Mouse (Mus musculus) MEL (cell line): Measurements from ENCODE around the gene Spata32. TPM values are rescaled to one million over a fixed set of nuclear protein-coding genes. Genes with fewer than 3 reads are reported as not detected.

Source experiments
- DNase-seq: peaks from one replicate; pipeline ENCODE4 v3.0.0; 2011; ENCODE audit warnings: low read depth, low spot score
- H3K27ac ChIP-seq: 2 replicates; pipeline ENCODE4 v1.5.1; 2012; ENCODE audit warnings: low read depth, mild to moderate bottlenecking, control low read depth, low read length, moderate library complexity; ENCODE audit not compliant: control insufficient read depth
- H3K27me3 ChIP-seq, 2 experiments: fragments of 150-350 bp in 1 of 2; sonication (generic) in 1 of 2; 2 replicates each; pipeline ENCODE4 v1.6.1; 2012; ENCODE audit warnings: low read length in 2 of 2, mild to moderate bottlenecking in 2 of 2, improper control_type of control experiment in 1 of 2, moderate library complexity in 1 of 2; ENCODE audit not compliant: insufficient read depth in 2 of 2, control insufficient read depth in 1 of 2
- H3K36me3 ChIP-seq, 2 experiments: 2 replicates each; pipeline ENCODE4 v1.6.1; 2012 to 2014; ENCODE audit warnings: low read length in 2 of 2, improper control_type of control experiment in 1 of 2, inconsistent platforms in 1 of 2, mild to moderate bottlenecking in 1 of 2; ENCODE audit not compliant: insufficient read depth in 2 of 2, control insufficient read depth in 1 of 2
- H3K4me1 ChIP-seq, 2 experiments: fragments of 150-350 bp in 1 of 2; sonication (generic) in 1 of 2; 2 replicates each; pipeline ENCODE4 v1.6.1; 2012; ENCODE audit warnings: low read length in 2 of 2, improper control_type of control experiment in 1 of 2, mild to moderate bottlenecking in 1 of 2; ENCODE audit not compliant: insufficient read depth in 2 of 2, control insufficient read depth in 1 of 2
- H3K4me3 ChIP-seq, 2 experiments: fragments of 150-350 bp in 1 of 2; sonication (generic) in 1 of 2; 2 replicates each; pipeline ENCODE4 v1.5.1; 2012; ENCODE audit warnings: low read depth in 2 of 2, low read length in 2 of 2, mild to moderate bottlenecking in 2 of 2, moderate library complexity in 2 of 2, control low read depth in 1 of 2, improper control_type of control experiment in 1 of 2; ENCODE audit not compliant: control insufficient read depth in 1 of 2, insufficient read depth in 1 of 2
- H3K79me2 ChIP-seq: 2 replicates; pipeline ENCODE4 v1.6.1; 2012; ENCODE audit warnings: mild to moderate bottlenecking, low read length, moderate library complexity; ENCODE audit not compliant: control insufficient read depth, poor library complexity, insufficient read depth
- H3K9ac ChIP-seq: 2 replicates; pipeline ENCODE4 v1.6.1; 2012; ENCODE audit warnings: low read depth, mild to moderate bottlenecking, control low read depth, low read length, moderate library complexity; ENCODE audit not compliant: control insufficient read depth, poor library complexity, severe bottlenecking
- H3K9me3 ChIP-seq: fragments of 150-350 bp; sonication (generic); replicated peaks from 2 replicates; pipeline ENCODE4 v1.6.1; 2012; ENCODE audit warnings: mild to moderate bottlenecking, low read length, improper control_type of control experiment, moderate library complexity; ENCODE audit not compliant: insufficient read depth
- CHD2 ChIP-seq: IDR thresholded peaks from 2 replicates; pipeline ENCODE4 v1.6.1; 2011; ENCODE audit warnings: low read length, improper control_type of control experiment
- CTCF ChIP-seq, 3 experiments: IDR thresholded peaks in 2 of 3; conservative IDR thresholded peaks in 1 of 3; 2 replicates each; pipeline ENCODE4 v1.5.1; 2011 to 2012; ENCODE audit warnings: low read length in 3 of 3, low read depth in 2 of 3, mild to moderate bottlenecking in 2 of 3, improper control_type of control experiment in 1 of 3, inconsistent platforms in 1 of 3, mixed read lengths in 1 of 3, moderate library complexity in 1 of 3; ENCODE audit not compliant: control insufficient read depth in 1 of 3, insufficient read depth in 1 of 3, poor library complexity in 1 of 3, severe bottlenecking in 1 of 3
- ETS1 ChIP-seq: IDR thresholded peaks from 2 replicates; pipeline ENCODE4 v1.6.1; 2012; ENCODE audit warnings: low read depth, mild to moderate bottlenecking, inconsistent platforms, low read length, improper control_type of control experiment, moderate library complexity
- KAT2A ChIP-seq: conservative IDR thresholded peaks from 2 replicates; pipeline ENCODE4 v1.6.1; 2012; ENCODE audit warnings: low read depth, low read length, improper control_type of control experiment, inconsistent platforms
- MAZ ChIP-seq: IDR thresholded peaks from 2 replicates; pipeline ENCODE4 v1.6.1; 2012; ENCODE audit warnings: low read depth, mild to moderate bottlenecking, inconsistent platforms, low read length, improper control_type of control experiment
- POLR2AphosphoS2 ChIP-seq: IDR thresholded peaks from 2 replicates; pipeline ENCODE4 v1.6.1; 2011; ENCODE audit warnings: low read length, improper control_type of control experiment
- RAD21 ChIP-seq: IDR thresholded peaks from 2 replicates; pipeline ENCODE4 v1.6.1; 2011; ENCODE audit warnings: mild to moderate bottlenecking, low read depth, low read length, improper control_type of control experiment
- RCOR1 ChIP-seq: IDR thresholded peaks from 2 replicates; pipeline ENCODE4 v1.6.1; 2012; ENCODE audit warnings: low read depth, mild to moderate bottlenecking, inconsistent platforms, low read length, improper control_type of control experiment
- SMC3 ChIP-seq: IDR thresholded peaks from 2 replicates; pipeline ENCODE4 v1.6.1; 2011; ENCODE audit warnings: low read depth, low read length, improper control_type of control experiment
- TAL1 ChIP-seq: IDR thresholded peaks from 2 replicates; pipeline ENCODE4 v1.6.1; 2012; ENCODE audit warnings: mild to moderate bottlenecking, inconsistent platforms, low read length, moderate library complexity, mixed read lengths
- UBTF ChIP-seq: IDR thresholded peaks from 2 replicates; pipeline ENCODE4 v1.6.1; 2012; ENCODE audit warnings: low read depth, mild to moderate bottlenecking, inconsistent platforms, low read length, improper control_type of control experiment, moderate library complexity, borderline replicate concordance; ENCODE audit not compliant: insufficient read depth
- ZC3H11A ChIP-seq: IDR thresholded peaks from 2 replicates; pipeline ENCODE4 v1.6.1; 2012; ENCODE audit warnings: low read depth, mild to moderate bottlenecking, inconsistent platforms, low read length, improper control_type of control experiment
- ZMIZ1 ChIP-seq: IDR thresholded peaks from 2 replicates; pipeline ENCODE4 v1.6.1; 2012; ENCODE audit warnings: low read depth, mild to moderate bottlenecking, inconsistent platforms, low read length, improper control_type of control experiment, moderate library complexity
- ZNF384 ChIP-seq: IDR thresholded peaks from 2 replicates; pipeline ENCODE4 v1.6.1; 2012; ENCODE audit warnings: low read depth, mild to moderate bottlenecking, inconsistent platforms, low read length, improper control_type of control experiment
- polyA plus RNA-seq, 2 experiments: library from polyadenylated mRNA; stranded (reverse) in 1 of 2; unstranded in 1 of 2; fragments of >175 nt in 1 of 2; fragments of >200 nt in 1 of 2; gene quantifications; 2 replicates each; pipeline versions ENCODE4 v1.2.1 to v1.2.4; 2012; ENCODE audit warnings: low replicate concordance in 2 of 2, low read depth in 1 of 2; ENCODE audit not compliant: insufficient read length in 2 of 2, insufficient read depth in 1 of 2, missing spikeins in 1 of 2
- total RNA-seq: library from RNA; depleted of rRNA; stranded (reverse); fragments of 300-350 nt; gene quantifications from 2 replicates; pipeline ENCODE4 v1.2.3, GENCODE M21; 2012

Gene Spata32
- total and polyA plus RNA-seq, 3 experiments = not detected

DNA sequence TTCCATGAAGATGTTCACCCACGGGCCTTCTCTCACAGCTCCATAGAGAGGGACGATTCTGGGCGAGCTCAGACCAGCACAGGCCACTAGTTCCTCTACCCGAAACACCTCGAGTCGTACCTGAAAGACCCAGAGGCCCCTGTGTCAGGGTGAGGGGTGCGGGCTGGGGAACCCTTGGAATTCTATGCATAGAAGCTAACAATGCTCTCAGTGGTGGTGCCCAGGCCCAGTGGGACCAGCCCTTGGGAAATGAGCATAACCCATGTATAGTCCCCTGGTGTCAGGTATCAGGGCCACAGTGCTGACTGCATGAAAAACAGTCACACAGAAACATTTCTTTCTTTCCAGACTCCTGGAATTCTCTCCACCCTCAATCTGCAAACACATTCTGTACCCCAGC lies 13.1 kb upstream of the Spata32 start (continued):
- TF ChIP-seq POLR2AphosphoS2 (no peak), UBTF (no peak), MAZ (no peak)

DNA sequence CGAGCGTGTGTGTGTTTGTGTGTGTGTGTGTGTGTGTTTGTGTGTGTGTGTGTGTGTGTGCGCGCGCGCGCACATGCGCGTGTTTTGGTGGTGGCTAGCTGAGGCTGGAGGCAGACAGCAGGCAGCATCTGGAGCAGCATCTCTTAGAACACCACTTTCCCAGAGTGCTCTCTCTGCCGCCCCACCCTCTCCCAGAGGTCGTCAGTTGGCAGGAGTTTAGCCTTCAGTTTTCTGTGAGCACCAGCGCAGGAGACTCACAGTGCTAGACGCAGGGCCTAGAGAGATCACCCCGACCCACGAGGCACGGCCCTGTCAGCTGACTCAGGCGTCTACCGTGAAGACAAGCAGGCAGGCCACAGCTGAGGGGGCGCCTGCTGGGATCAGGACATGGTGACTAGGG lies 12.4 kb upstream of the Spata32 start:
- Histone ChIP-seq H3K27ac (no peak overlapping the region), H3K27me3 (no peaks in the 10 kb centered on the region), H3K79me2 (no peaks in the 10 kb centered on the region), H3K4me3 (no peak overlapping the region), H3K9me3 (no peaks in the 10 kb centered on the region), H3K4me1 (no peaks in the 10 kb centered on the region), H3K9ac (no peak overlapping the region), H3K36me3 (no peaks in the 10 kb centered on the region)
- TF ChIP-seq ETS1 (no peak), RCOR1 (no peak), ZNF384 (no peak), CHD2 (no peak), MAZ (no peak)
- no peak for DNase-seq

DNA sequence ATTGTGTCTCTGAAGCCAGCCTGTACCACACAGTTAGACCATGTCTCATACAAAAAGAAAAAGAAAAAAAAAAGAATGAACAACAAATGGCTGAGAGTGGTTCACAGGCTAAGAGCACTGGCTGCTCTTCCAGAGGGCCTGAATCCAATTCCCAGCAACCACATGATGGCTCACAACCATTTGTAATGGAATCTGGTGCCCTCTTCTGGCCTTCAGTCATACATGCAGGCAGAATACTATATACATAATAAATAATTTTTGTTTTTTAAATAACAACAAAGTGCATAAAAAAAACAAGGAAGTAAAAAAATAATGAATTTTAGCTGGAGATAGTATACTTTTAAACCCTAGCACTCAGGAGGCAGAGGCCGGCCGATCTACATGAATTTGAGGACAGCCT lies 11.4 kb upstream of the Spata32 start:
- H3K4me3 ChIP-seq = no peak overlapping the region
- TF ChIP-seq ZC3H11A = peak; percentile 40; the same call in 1 of the 2 replicates
- TF ChIP-seq RAD21 = peak; percentile 62
- TF ChIP-seq KAT2A = no peak
- peak; percentile 50 for TF ChIP-seq SMC3
- TF ChIP-seq CTCF (IDR thresholded peaks at IDR 0.05 in 2 of 3, conservative IDR thresholded peaks at IDR 0.05 in 1 of 3; ENCODE audit: control insufficient read depth in 1 of 3, insufficient read depth in 1 of 3, low read depth in 2 of 3, low read length in 3 of 3, poor library complexity in 1 of 3, severe bottlenecking in 1 of 3) = peak; percentile 9 to 60 (median 33); a peak in 3 of 6 replicates
- TF ChIP-seq ZMIZ1 = no peak
- no peak for TF ChIP-seq TAL1
- TF ChIP-seq, all 39 proteins: peak for 4
- H3K36me3 ChIP-seq = no peaks in the 10 kb centered on the region

More for the DNA sequence above, 11.4 kb upstream of the Spata32 start:
- Histone ChIP-seq H3K27ac (no peak overlapping the region), H3K27me3 (no peaks in the 10 kb centered on the region), H3K9ac (no peak overlapping the region), H3K79me2 (no peaks in the 10 kb centered on the region), H3K4me1 (no peaks in the 10 kb centered on the region), H3K9me3 (no peaks in the 10 kb centered on the region)
- DNase-seq = peak; percentile 34
